Mouse (Mus musculus): ENCODE results near the gene Fgd3.

The Fgd3 gene

GRCm38 (mm10) chr13:49320040-49320439 is at the start of gene Fgd3:
Gene Fgd3, minus strand, starts transcription at chr13:49320311.
- CTCF ChIA-PET: no interaction called here

- CTCF ChIA-PET: no interaction called here
Observed at GRCm38 (mm10) chr13:49369404-49369803, 49.3 kb upstream of the Fgd3 start.

GRCm38 (mm10) chr13:49367657-49368440 is 47.7 kb upstream of the Fgd3 start:
- CTCF ChIA-PET: no interaction called here

GRCm38 (mm10) chr13:49364716-49365115 is 44.6 kb upstream of the Fgd3 start:
- CTCF ChIA-PET: no interaction called here

DNA sequence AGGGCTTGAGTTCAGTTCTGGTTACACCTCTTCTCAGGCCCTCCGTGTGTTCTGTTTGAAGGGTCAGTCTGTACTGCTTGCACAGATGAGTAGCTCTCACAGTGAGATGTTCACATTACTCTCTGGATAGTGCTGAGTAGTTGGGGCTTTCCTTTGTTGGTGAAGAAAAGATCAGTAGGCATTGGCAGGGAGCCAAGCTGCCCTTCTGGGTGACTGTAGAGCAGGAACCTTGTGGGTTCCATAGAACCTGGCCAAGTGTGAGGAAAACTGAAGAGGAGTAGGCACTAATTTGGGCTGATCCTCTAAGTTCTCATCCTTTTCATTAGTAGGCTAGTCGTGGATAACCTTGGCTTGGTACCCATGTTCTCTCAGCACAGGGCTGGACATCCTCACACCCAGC is 42.7 kb upstream of the Fgd3 start:
- CTCF ChIA-PET: no interaction called here

DNA sequence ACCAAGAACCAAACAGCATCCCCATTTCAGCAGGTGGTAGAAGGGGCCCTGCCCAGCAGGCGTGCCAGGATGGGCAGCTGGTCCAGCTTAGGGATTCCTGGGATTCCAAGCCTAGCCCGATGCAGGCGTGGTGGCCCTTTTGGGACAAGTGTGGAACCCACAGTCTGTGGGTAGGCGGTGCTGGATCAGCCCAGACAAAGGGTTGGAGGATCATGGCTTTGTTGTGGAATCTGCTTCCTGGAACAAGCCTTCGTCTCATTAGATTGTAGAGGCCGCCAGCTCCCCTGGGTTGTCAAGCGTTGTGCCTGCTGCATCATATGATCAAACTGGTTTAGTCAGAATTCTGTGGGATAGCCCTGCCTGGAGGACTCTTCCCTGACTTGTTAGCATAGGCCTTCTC is 42.3 kb upstream of the Fgd3 start:
- CTCF ChIA-PET: no interaction called here

DNA sequence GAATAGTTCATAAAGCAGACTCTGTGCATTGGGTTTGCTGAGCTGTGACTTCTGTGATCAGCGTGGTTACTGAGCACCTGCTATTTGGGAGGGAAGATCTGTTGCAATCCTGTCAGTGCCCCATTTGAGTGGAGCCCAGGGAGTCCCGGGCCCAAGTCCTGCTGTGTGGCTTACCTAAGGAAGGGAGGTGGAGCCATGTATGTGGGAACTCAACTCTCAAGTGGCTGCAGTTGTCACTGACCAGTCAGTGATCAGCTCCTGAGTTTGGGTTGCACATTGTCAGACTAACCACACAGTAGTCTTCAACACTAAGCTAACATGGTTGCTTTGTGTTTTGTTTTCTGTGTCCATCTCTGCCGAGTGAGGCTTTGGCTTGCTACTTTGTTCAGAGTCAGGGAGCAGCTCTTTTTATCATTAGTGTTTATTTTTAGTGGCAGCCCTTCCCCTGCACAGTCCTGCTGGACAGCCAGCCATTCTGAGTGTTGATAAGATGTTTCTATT is 40.8 kb upstream of the Fgd3 start:
- CTCF ChIA-PET: no interaction called here

DNA sequence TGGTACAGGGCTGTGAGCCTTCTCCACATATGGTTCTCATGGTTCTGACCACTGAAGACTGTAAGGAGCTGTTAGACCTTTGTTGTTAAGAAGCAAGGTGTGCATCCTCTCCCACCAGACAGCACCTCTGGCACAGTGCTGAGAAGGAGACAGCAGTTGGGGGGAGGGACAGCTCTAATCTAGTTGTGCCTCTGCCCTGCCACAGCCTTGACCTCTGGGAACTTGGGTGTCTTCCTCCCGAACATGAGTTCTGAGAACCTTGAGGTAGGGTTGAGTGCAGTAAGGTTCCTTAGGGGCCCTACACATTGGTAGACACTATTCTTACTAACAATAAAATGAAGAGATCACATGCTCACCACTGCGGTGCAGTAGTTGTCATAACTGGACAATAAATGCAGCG is 38.1 kb upstream of the Fgd3 start:
- CTCF ChIA-PET: no interaction called here

GRCm38 (mm10) chr13:49357367-49358026 is 37.4 kb upstream of the Fgd3 start:
- CTCF ChIA-PET: no interaction called here

GRCm38 (mm10) chr13:49356090-49356489 is 36.0 kb upstream of the Fgd3 start:
- CTCF ChIA-PET: interaction anchor here (0.6 kb wide), 1 partner anchor 14 kb away, joined by 3 read pairs; no protein-coding TSS in a partner anchor

DNA sequence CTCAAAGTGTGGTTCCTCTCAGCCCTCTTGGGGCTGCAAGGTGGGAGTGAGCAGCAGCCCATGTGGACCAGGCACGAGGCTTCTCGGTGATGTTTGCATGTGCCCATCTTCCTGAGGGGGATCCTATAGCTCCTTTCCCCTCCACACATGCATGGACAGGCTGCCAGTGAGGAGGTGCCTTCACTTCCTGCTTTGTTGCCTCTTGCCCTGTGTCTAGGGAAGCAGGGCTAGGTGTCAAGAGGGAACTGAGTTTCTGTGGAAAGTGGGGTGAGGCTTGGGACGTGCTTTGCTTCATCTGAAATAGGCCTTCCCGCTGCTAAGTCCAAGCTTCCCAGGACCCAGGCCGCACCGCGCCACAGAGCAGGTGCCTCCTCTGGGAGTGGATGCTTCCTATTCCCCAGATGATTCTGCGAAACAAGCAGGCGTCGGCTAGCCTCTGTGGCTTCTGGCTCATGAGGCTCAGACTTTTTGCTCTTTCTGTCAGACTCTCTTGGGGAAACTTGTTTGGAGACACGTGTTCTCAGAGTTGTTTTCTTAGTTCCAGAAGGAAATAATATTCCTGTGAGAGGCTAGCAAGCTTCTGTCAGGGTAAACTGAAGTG is 35.5 kb upstream of the Fgd3 start:
- CTCF ChIA-PET: interaction anchor here (0.6 kb wide), 1 partner anchor 13 kb away, joined by 3 read pairs; no protein-coding TSS in a partner anchor

DNA sequence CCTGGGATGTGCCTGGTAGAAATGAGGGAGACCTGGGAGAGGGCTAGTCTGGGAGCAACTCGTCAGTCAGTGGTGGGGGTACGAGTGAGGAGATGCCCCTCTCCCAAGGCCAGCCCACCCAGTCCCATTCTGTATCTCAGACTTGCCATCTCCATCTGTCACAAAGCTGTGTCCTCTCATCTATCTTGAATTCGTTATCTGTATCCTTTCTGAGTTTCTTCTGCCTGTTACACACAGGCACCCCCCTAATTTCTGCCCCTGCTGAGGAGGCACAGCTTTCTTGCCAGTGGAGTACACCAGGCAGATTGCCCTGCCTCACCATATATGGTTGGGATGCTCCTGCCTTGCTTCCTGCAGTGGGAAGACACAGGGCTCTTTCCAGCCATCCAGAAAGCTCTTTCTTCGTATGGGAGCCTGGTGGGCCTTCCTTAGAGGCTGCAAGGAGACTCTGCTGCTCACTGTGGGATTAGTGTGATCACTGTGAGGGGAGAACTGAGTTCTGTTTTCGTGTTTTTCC is 33.9 kb upstream of the Fgd3 start:
- CTCF ChIA-PET: no interaction called here

- CTCF ChIA-PET: interaction anchor here (0.6 kb wide), 1 partner anchor 175 kb away, joined by 4 read pairs; no protein-coding TSS in a partner anchor
Observed at GRCm38 (mm10) chr13:49353422-49353821, 33.3 kb upstream of the Fgd3 start.

- CTCF ChIA-PET: interaction anchor here (0.6 kb wide), 2 partner anchors 174 to 633 kb away, joined by 3 to 4 read pairs; no protein-coding TSS in a partner anchor
Observed at GRCm38 (mm10) chr13:49352581-49353159, 32.6 kb upstream of the Fgd3 start.

DNA sequence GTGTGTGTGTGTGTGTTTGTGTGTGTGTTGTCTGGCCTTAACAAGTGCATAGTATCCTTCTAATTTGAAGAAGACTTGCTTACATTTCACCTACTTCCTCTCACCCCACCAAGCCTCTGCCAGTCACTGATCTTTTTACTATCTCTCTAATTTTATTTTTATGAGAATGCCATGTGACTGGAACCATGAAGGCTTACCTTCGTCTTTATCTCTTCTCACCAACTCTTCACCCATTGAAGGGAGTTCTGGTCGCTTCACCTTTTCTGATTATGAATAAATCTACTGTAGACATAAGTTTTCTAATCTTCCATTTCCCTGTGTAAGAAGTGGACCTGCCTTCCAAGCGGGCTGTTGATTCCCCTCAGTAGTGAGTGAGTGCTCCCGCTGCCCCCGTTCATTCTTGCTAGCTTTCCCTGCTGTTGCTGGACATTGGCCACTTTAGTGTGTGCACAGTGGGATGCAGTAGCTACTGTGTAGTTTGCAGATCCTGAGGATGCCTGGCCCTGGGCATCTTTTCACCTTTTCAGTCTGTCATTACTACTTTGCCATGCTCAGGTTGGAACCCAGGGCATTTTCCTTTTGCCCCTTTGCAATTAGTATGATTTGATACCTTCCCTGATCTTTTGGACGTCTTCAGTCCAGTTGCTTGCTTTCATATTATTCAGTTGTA is 29.9 kb upstream of the Fgd3 start:
- CTCF ChIA-PET: no interaction called here

DNA sequence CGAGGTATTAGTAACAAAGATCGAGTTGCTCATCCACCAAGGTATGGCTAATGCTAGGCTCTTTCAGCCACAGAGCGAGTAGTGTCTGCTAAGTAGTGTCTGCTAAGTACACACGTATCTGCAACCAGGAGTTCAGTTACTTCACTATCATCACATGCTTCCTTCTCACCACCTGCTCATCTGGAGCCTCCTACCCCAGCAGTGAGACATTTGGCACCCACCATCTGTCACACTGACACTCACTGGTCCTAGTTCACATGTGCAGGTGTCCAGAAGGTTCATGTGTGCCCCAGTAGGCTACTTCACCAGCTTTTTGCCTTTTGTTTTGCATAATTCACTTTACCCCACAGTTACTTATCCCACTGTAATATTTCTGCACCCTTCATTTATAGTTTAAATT is 29.2 kb upstream of the Fgd3 start:
- CTCF ChIA-PET: no interaction called here

GRCm38 (mm10) chr13:49348522-49348921 is 28.4 kb upstream of the Fgd3 start:
- CTCF ChIA-PET: no interaction called here

GRCm38 (mm10) chr13:49345476-49345875 is 25.4 kb upstream of the Fgd3 start:
- CTCF ChIA-PET: no interaction called here

DNA sequence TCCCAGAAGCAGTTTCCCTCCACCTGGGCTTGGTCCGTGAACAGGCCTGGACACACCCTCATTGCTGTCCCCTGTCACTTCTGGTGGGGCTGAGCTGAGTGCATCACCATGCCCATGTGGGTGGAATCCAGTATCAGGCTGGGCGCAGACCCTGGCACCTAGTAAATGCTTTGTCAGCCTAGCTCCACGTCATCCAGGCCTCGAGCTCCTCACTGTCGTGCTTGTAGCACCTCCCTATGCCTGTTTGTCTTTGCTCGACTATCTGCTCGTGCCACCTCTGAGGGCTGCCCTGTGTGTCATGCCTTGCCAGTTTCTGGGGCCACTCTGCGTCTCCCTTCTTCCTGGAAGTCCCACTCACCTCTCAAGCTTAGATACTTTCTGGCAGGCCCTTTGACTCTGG is 24.5 kb upstream of the Fgd3 start:
- CTCF ChIA-PET: no interaction called here

- CTCF ChIA-PET: interaction anchor here (0.6 to 0.9 kb wide), 2 partner anchors 13 to 16 kb away, joined by 3 read pairs; no protein-coding TSS in a partner anchor
Observed at GRCm38 (mm10) chr13:49342723-49343100, 22.6 kb upstream of the Fgd3 start.
